In the genomic region with DNA sequence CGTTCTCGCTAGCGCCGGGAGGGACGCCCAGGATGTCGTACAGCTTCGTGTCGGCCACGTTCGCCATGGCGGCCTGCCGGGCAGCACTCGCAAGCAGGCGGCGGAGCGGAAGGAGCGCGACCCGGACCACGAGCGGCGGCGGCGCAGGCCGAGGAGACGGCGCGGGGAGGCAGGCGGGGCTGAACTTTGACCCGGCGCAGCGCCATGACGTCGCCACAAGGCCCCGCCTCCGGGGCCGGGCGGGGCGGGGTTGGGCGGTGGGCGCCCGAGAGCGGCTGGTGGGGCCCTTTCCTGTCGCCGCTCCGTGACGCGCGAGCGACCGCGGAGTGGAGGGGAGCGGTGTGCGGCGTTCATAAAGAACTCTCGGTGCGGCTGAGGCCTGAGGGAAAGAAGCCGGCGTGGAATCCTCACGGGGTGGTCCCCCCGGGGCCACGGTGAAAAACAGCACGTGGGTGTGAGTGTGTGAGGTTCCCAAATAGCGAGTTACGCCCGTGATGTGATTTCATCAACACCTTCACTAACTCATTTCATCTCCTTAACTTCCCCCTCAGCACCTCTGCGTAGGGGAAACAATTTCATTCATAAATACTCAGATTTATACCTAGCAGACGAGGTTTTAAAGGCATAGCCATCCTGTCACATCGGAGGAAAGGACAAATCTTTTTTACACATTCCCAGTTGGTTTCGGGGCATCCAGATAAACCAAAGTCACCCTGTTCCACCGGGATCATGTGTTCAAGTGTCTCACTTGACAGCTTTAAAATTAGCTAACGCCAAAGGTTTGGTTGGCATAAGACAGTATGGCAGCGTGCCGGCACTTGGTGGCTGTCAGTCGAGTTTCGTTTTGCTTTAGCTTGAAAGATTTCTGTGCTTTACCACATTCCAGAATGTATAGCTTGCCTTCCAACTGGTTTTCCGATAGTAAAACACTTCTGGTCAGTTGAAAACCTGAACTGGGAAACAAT, we compare ENCODE assay signal across 8 mouse cellular contexts. TPM values are rescaled to one million over a fixed set of nuclear protein-coding genes. Genes with fewer than 3 reads are reported as not detected.
A peak's percentile ranks its signal among the peaks of the same experiment; 100 is the strongest.
DNase-seq lines count a peak whose midpoint lies in the region; ATAC-seq and TF ChIP-seq lines count a peak whose summit lies in the region.

Dnaja2 (minus strand) TSS at position 164 of the 965 bp plus-strand sequence.

- under 1% methylated on average over 51 of the region's 77 CpGs for WGBS in forebrain, embryonic 13.5 days
- under 1% methylated on average over 77 of the region's 77 CpGs for WGBS in large intestine, adult 2 months
- under 1% methylated on average over 60 of the region's 77 CpGs for WGBS in liver, postnatal 0 days (ENCODE audit: insufficient replicate concordance)
- under 1% methylated on average over 76 of the region's 77 CpGs for WGBS in neural tube, embryonic 14.5 days

- H3K27me3 ChIP-seq in ES-Bruce4 (ENCODE audit: control insufficient read depth, insufficient read depth, low read length, poor library complexity, severe bottlenecking): no peaks in the 10 kb centered on the region; the same call in 1 of the 2 replicates
- no peaks in the 10 kb centered on the region for H3K27me3 ChIP-seq in forebrain, embryonic 13.5 days
- no peaks in the 10 kb centered on the region for H3K27me3 ChIP-seq in liver, postnatal 0 days (ENCODE audit: insufficient read depth, low read length)
- no peaks in the 10 kb centered on the region for H3K27me3 ChIP-seq in neural tube, embryonic 14.5 days (ENCODE audit: control insufficient read depth, insufficient read depth, low read length)

- H3K4me2 ChIP-seq in forebrain, embryonic 13.5 days: peak within 1 kb of the TSS; percentile 92
- H3K4me2 ChIP-seq in liver, postnatal 0 days (ENCODE audit: low read depth, low read length): peak within 1 kb of the TSS; percentile 91
- H3K4me2 ChIP-seq in neural tube, embryonic 14.5 days (ENCODE audit: low read depth, low read length): peak within 1 kb of the TSS; percentile 93

- H3K9ac ChIP-seq in ES-Bruce4 (ENCODE audit: low read depth, poor library complexity, severe bottlenecking): peak within 1 kb of the TSS; percentile 95
- H3K9ac ChIP-seq in forebrain, embryonic 13.5 days: peak within 1 kb of the TSS; percentile 91
- H3K9ac ChIP-seq in liver, postnatal 0 days (replicated peaks): peak within 1 kb of the TSS; percentile 93
- H3K9ac ChIP-seq in neural tube, embryonic 14.5 days (replicated peaks; ENCODE audit: low read depth, low read length): peak within 1 kb of the TSS; percentile 88

- no peak for TF ChIP-seq POLR2A in ES-Bruce4 (IDR thresholded peaks at IDR 0.05; ENCODE audit: insufficient read depth, low read length)

- intact Hi-C loops in heart, postnatal 10 days (cut with DNase I): loop anchor here (10.0 kb wide), 1 partner anchor 241 kb away; no protein-coding TSS in a partner anchor

- no peak for TF ChIP-seq CTCF in ES-Bruce4 (IDR thresholded peaks at IDR 0.05; ENCODE audit: low read depth, low read length)
- TF ChIP-seq CTCF in liver, postnatal 0 days (IDR thresholded peaks at IDR 0.05; ENCODE audit: low read depth): no peak

- peak; percentile 73 for DNase-seq in c-Kit-positive CD71-positive TER-119-positive erythroid progenitor cells, embryonic 14.5 days (ENCODE audit: low spot score)
- peak; percentile 94 to 95 for DNase-seq in heart, postnatal 10 days
- no peak for DNase-seq in large intestine, adult 2 months (ENCODE audit: low read depth, low spot score)
- peak; percentile 93 for DNase-seq in liver, postnatal 0 days
- DNase-seq in thymus, adult 18-20 months: peak; percentile 82 to 85

- peaks cover 6% of the 10 kb centered on the region for H3K9me3 ChIP-seq in ES-Bruce4 (replicated peaks; ENCODE audit: control insufficient read depth, insufficient read depth, low read length, poor library complexity, severe bottlenecking)
- no peaks in the 10 kb centered on the region for H3K9me3 ChIP-seq in forebrain, embryonic 13.5 days (replicated peaks)
- H3K9me3 ChIP-seq in liver, postnatal 0 days (ENCODE audit: low read length): no peaks in the 10 kb centered on the region
- H3K9me3 ChIP-seq in neural tube, embryonic 14.5 days (ENCODE audit: control insufficient read depth, low read length): no peaks in the 10 kb centered on the region

- no peak for TF ChIP-seq EP300 in ES-Bruce4 (IDR thresholded peaks at IDR 0.05; ENCODE audit: insufficient read depth, low read depth, low read length)
- TF ChIP-seq EP300 in liver, postnatal 0 days (IDR thresholded peaks at IDR 0.05; ENCODE audit: low read depth): no peak

- peak within 1 kb of the TSS; percentile 79 for H3K27ac ChIP-seq in ES-Bruce4 (ENCODE audit: insufficient read depth, low read length)
- H3K27ac ChIP-seq in forebrain, embryonic 13.5 days: peak within 1 kb of the TSS; percentile 83
- H3K27ac ChIP-seq in liver, postnatal 0 days (ENCODE audit: low read depth): peak within 1 kb of the TSS; percentile 97
- H3K27ac ChIP-seq in neural tube, embryonic 14.5 days (ENCODE audit: low read depth, low read length): peak within 1 kb of the TSS; percentile 92

- ATAC-seq in forebrain, embryonic 13.5 days: peak; percentile 98
- peak; percentile 95 for ATAC-seq in liver, postnatal 0 days
- ATAC-seq in neural tube, embryonic 14.5 days (ENCODE audit: low read depth): peak; percentile 94

- H3K36me3 ChIP-seq in ES-Bruce4 (ENCODE audit: control insufficient read depth, insufficient read depth, low read length, poor library complexity, severe bottlenecking): peaks cover 31% of the 10 kb centered on the region
- H3K36me3 ChIP-seq in forebrain, embryonic 13.5 days (ENCODE audit: poor library complexity, severe bottlenecking): peaks cover 19% of the 10 kb centered on the region
- peaks cover 20% of the 10 kb centered on the region for H3K36me3 ChIP-seq in liver, postnatal 0 days (replicated peaks; ENCODE audit: insufficient read depth, low read length)
- H3K36me3 ChIP-seq in neural tube, embryonic 14.5 days (ENCODE audit: control insufficient read depth, insufficient read depth, low read length): peaks cover 10% of the 10 kb centered on the region; the same call in 1 of the 2 replicates

- H3K4me1 ChIP-seq in ES-Bruce4 (ENCODE audit: control insufficient read depth, insufficient read depth, low read length): no peaks in the 10 kb centered on the region
- peaks cover 18% of the 10 kb centered on the region for H3K4me1 ChIP-seq in forebrain, embryonic 13.5 days
- H3K4me1 ChIP-seq in liver, postnatal 0 days (ENCODE audit: insufficient read depth): peaks cover 19% of the 10 kb centered on the region
- peaks cover 8% of the 10 kb centered on the region; the same call in 1 of the 2 replicates for H3K4me1 ChIP-seq in neural tube, embryonic 14.5 days (ENCODE audit: control insufficient read depth, insufficient read depth, low read length)

- H3K4me3 ChIP-seq in ES-Bruce4 (ENCODE audit: low read depth, low read length): peak within 1 kb of the TSS; percentile 95
- H3K4me3 ChIP-seq in forebrain, embryonic 13.5 days: peak within 1 kb of the TSS; percentile 98
- H3K4me3 ChIP-seq in liver, postnatal 0 days (ENCODE audit: low read depth, low read length): peak within 1 kb of the TSS; percentile 96
- H3K4me3 ChIP-seq in neural tube, embryonic 14.5 days (ENCODE audit: low read depth, low read length): peak within 1 kb of the TSS; percentile 93

RNA-seq across cellular contexts. Expression of gene Dnaja2, which starts in this region (rescaled TPM):
- 221 and 234 TPM in 2 replicates for polyA plus RNA-seq in ES-Bruce4 (2011; ENCODE audit: insufficient read depth, insufficient read length, low read depth, missing spikeins)
- 167 and 177 TPM in 2 replicates for polyA plus RNA-seq in forebrain, embryonic 13.5 days (2015; fragmentation: Nextera tagmentation; extraction: Ambion mirVana)
- total RNA-seq in heart, postnatal 10 days (2021): 100 to 1,000 TPM; 202 to 232 TPM
- polyA plus RNA-seq in large intestine, adult 2 months (2012; rRNA removed): 13.9 and 14.9 TPM in 2 replicates
- polyA plus RNA-seq in liver, postnatal 0 days (2015; fragmentation: Nextera tagmentation; extraction: Ambion mirVana): 82.9 and 89.2 TPM in 2 replicates
- polyA plus RNA-seq in neural tube, embryonic 14.5 days (2014; fragmentation: Nextera tagmentation; extraction: Ambion mirVana): 167 and 200 TPM in 2 replicates
